Mouse (Mus musculus) embryonic facial prominence, embryonic 14.5 days (tissue): ENCODE measurements at regions not wholly inside any gene's neighbourhood (a gene's known extent, or its start where the extent isn't known, plus 50 kb on each side); places are given as distances from the start of the nearest gene placed in this dataset.

Experiments
- ATAC-seq: fragments of 200-750 bp; cut with Nextera tagmentation; 2 replicates; pipeline ENCODE4 v1.8.0; 2017; ENCODE audit warnings: low read depth, moderate number of reproducible peaks, moderate TSS enrichment
- DNase-seq: peaks from one replicate; pipeline ENCODE4 v3.0.0-alpha.2; 2015; ENCODE audit warnings: low spot score
- H3K27ac ChIP-seq: fragments of 300-500 bp; sonication (generic); replicated peaks from 2 replicates; pipeline ENCODE4 v1.5.1; 2014; ENCODE audit warnings: low read depth, mild to moderate bottlenecking, low read length, moderate library complexity
- H3K27me3 ChIP-seq: fragments of 300-500 bp; sonication (generic); replicated peaks from 2 replicates; pipeline ENCODE4 v1.6.1; 2014; ENCODE audit warnings: low read length; ENCODE audit not compliant: control insufficient read depth, insufficient read depth
- H3K36me3 ChIP-seq: fragments of 300-500 bp; sonication (generic); 2 replicates; pipeline ENCODE4 v1.6.1; 2014; ENCODE audit warnings: low read length, mixed read lengths; ENCODE audit not compliant: control insufficient read depth, insufficient read depth
- H3K4me1 ChIP-seq: fragments of 300-500 bp; sonication (generic); 2 replicates; pipeline ENCODE4 v1.6.1; 2014; ENCODE audit warnings: antibody characterized with exemption, low read length; ENCODE audit not compliant: control insufficient read depth, insufficient read depth
- H3K4me2 ChIP-seq: fragments of 300-500 bp; sonication (generic); 2 replicates; pipeline ENCODE4 v1.6.1; 2014; ENCODE audit warnings: low read depth, mild to moderate bottlenecking, low read length, moderate library complexity, mixed read lengths
- H3K4me3 ChIP-seq: fragments of 300-500 bp; sonication (generic); 2 replicates; pipeline ENCODE4 v1.5.1; 2014; ENCODE audit warnings: low read depth, mild to moderate bottlenecking, low read length
- H3K9ac ChIP-seq: fragments of 300-500 bp; sonication (generic); 2 replicates; pipeline ENCODE4 v1.6.1; 2014; ENCODE audit warnings: low read depth, mild to moderate bottlenecking, low read length, moderate library complexity, mixed read lengths
- H3K9me3 ChIP-seq: fragments of 300-500 bp; sonication (generic); 2 replicates; pipeline ENCODE4 v1.6.1; 2016; ENCODE audit warnings: low read length; ENCODE audit not compliant: control insufficient read depth
- WGBS: fragments of 180-500 bp; shearing (Covaris S2); extraction: QIAGEN DNeasy Blood & Tissue Kit; methylation state at CpG from one replicate; pipeline ENCODE4 v1.1.7; 2014; 5-methylcytosine and 5-hydroxymethylcytosine counted together

- Histone ChIP-seq H3K27ac (no peak overlapping the region), H3K4me3 (no peak overlapping the region), H3K4me2 (no peak overlapping the region), H3K9ac (no peak overlapping the region), H3K4me1 (no peaks in the 10 kb centered on the region), H3K9me3 (no peaks in the 10 kb centered on the region), H3K27me3 (no peaks in the 10 kb centered on the region), H3K36me3 (no peaks in the 10 kb centered on the region)
- DNase-seq = no peak
- whole genome bisulfite sequencing = 86% methylated on average over 4 of the region's 4 CpGs
- ATAC-seq = no peak
These were observed 127.8 kb downstream of the Cavin4 start for GRCm38 (mm10) chr4:48791096-48791495.

DNA sequence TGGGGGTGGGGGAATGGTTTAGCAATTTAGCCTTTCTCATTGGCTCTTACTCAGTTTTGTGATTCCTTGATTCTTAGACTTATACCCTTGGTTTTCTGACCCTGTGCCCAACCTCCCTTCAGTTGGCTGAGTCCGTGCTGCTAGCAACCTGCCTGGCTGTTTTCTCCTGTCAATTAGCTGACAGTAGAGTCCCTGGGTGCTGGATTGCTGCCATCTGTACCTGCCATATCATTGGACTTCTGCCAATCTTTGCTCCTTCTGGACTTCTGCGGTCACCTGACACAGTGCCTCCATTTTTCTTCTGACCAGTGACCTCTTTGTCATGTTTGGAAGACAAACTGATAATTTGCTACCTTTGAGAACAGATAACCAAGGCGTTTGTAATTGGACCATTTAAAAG, 140.5 kb downstream of the Cavin4 start:
- no peak for ATAC-seq
- Histone ChIP-seq H3K4me2 (no peak overlapping the region), H3K36me3 (no peaks in the 10 kb centered on the region), H3K4me1 (no peaks in the 10 kb centered on the region), H3K4me3 (no peak overlapping the region), H3K27me3 (no peaks in the 10 kb centered on the region), H3K27ac (no peak overlapping the region), H3K9me3 (no peaks in the 10 kb centered on the region), H3K9ac (no peak overlapping the region)
- WGBS = 71% methylated on average over 3 of the region's 3 CpGs
- DNase-seq = no peak

- H3K9ac ChIP-seq = no peak overlapping the region
- H3K4me2 ChIP-seq = no peak overlapping the region
- no peaks in the 10 kb centered on the region for H3K9me3 ChIP-seq
- H3K27me3 ChIP-seq = no peaks in the 10 kb centered on the region
- DNase-seq (no peak), ATAC-seq (no peak)
- H3K4me3 ChIP-seq = no peak overlapping the region
- WGBS = 83% methylated on average over 4 of the region's 4 CpGs
- no peak overlapping the region for H3K27ac ChIP-seq
- H3K36me3 ChIP-seq = no peaks in the 10 kb centered on the region
- H3K4me1 ChIP-seq = no peaks in the 10 kb centered on the region
These were observed 145.3 kb downstream of the Cavin4 start for GRCm38 (mm10) chr4:48808571-48808970.

- Histone ChIP-seq H3K27ac (no peak overlapping the region), H3K9ac (no peak overlapping the region), H3K4me2 (no peak overlapping the region), H3K27me3 (no peaks in the 10 kb centered on the region), H3K9me3 (no peaks in the 10 kb centered on the region), H3K36me3 (no peaks in the 10 kb centered on the region), H3K4me1 (no peaks in the 10 kb centered on the region), H3K4me3 (no peak overlapping the region)
- DNase-seq = no peak
- 60% methylated on average over 2 of the region's 2 CpGs for WGBS
- no peak for ATAC-seq
These were observed 170.4 kb downstream of the Cavin4 start for GRCm38 (mm10) chr4:48833718-48834117.

DNA sequence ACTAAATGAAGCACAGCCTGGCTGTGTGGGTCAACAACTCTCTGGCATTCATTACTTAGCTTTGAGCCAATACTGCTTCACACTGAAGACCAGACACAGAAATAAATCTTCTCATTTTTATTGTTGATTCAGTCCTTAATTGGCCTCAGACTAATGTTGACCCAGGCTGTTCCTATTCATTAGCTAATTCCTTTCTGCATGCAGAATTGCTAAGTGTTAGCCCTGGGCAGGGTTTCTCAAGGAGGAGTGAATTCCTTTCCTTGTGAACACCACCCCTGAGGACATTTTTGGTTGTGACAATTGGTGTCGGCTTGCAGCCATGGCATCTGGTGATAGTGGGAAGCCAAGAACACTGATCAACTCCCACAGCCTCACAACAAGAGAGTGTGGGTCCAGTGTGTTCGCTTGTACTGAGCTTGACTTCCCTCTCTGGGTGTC, 179.5 kb downstream of the Cavin4 start:
- H3K27ac ChIP-seq = no peak overlapping the region
- H3K4me1 ChIP-seq = no peaks in the 10 kb centered on the region
- H3K9me3 ChIP-seq = no peaks in the 10 kb centered on the region
- H3K4me2 ChIP-seq = no peak overlapping the region
- ATAC-seq (no peak), DNase-seq (peak; percentile 5)
- no peak overlapping the region for H3K9ac ChIP-seq
- 53% methylated on average over 2 of the region's 2 CpGs for WGBS
- no peaks in the 10 kb centered on the region for H3K36me3 ChIP-seq
- H3K4me3 ChIP-seq = no peak overlapping the region
- H3K27me3 ChIP-seq = no peaks in the 10 kb centered on the region

DNA sequence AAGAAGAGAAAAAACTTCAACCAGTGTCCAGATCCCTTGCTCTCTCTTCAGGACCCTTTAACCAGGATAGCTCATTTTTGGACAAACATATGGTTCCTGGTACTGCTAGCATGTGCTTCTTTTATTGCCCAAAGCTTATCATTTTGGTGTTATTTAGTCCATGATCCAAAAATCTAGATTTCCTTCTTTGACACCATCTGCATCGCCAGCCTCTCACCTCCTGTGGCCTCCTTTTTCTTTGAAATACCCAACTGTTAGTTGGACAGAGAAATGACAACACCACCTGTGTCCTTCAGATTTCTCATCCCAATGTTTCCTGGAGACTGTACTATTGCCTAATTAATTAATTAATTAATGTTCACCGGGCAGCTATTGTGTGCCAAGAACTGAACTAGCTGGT, 188.0 kb upstream of the Plppr1 start:
- H3K9ac ChIP-seq = no peak overlapping the region
- 86% methylated on average over 2 of the region's 2 CpGs for WGBS
- H3K27me3 ChIP-seq = no peaks in the 10 kb centered on the region
- no peaks in the 10 kb centered on the region for H3K4me1 ChIP-seq
- no peak overlapping the region for H3K4me3 ChIP-seq
- H3K36me3 ChIP-seq = no peaks in the 10 kb centered on the region
- ATAC-seq (no peak), DNase-seq (no peak)
- no peaks in the 10 kb centered on the region for H3K9me3 ChIP-seq
- no peak overlapping the region for H3K27ac ChIP-seq
- no peak overlapping the region for H3K4me2 ChIP-seq

DNA sequence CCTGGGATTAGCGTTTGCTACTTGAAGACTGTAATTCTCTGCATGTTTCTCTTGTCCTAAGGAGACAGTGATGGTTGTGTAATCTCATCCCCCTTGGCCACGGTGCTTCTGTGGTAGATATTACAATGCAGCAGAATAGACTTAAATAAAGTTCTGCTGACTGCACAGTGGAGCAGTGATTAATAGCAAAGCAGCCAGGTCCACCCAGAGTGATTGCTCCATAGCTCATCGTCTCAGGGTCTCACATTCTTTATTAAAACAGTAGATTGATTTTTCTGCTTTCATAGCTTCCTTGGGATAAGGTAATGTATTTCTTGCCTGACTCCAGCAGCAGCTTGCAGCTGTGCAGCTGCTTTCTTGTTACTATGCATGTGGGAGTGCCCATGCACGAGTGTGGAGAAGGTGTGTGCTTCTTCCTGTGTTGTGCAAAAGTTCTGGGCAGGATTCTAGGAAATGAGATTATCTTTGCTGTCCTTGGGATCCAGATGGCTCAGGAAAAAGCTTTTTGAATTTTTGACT, 169.9 kb upstream of the Plppr1 start:
- no peak for DNase-seq
- H3K36me3 ChIP-seq = no peaks in the 10 kb centered on the region
- 58% methylated on average over 4 of the region's 4 CpGs for WGBS
- H3K4me1 ChIP-seq = no peaks in the 10 kb centered on the region
- no peak overlapping the region for H3K9ac ChIP-seq
- H3K4me2 ChIP-seq = no peak overlapping the region
- no peak overlapping the region for H3K4me3 ChIP-seq
- H3K9me3 ChIP-seq = no peaks in the 10 kb centered on the region
- H3K27me3 ChIP-seq = no peaks in the 10 kb centered on the region
- no peak for ATAC-seq
- H3K27ac ChIP-seq = no peak overlapping the region

DNA sequence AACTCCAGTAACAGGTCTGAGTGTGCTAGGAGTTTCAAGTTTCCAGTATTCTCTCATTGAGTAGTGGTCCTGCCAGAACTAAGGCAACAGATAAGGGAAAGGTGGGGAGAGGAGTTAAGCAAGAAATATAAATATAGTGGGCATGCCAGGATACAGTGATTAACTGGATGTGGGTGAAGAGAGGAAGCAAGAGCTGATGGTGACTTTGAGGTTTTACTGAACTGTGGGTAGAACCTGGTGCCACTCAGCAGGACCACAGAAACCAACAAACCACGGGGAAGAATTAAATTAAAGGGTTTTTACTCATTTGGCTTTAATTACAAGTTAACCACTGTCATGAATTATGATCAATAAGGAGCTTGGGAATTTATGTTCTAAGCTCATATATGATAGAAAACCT, 154.5 kb upstream of the Plppr1 start:
- no peaks in the 10 kb centered on the region for H3K36me3 ChIP-seq
- H3K4me3 ChIP-seq = no peak overlapping the region
- no peaks in the 10 kb centered on the region for H3K9me3 ChIP-seq
- ATAC-seq (no peak), DNase-seq (no peak)
- WGBS = 37% methylated on average over 1 of the region's 1 CpGs
- H3K9ac ChIP-seq = no peak overlapping the region
- H3K27me3 ChIP-seq = no peaks in the 10 kb centered on the region
- H3K4me2 ChIP-seq = no peak overlapping the region
- no peak overlapping the region for H3K27ac ChIP-seq
- no peaks in the 10 kb centered on the region for H3K4me1 ChIP-seq

GRCm38 (mm10) chr4:48905196-48905867, 153.7 kb upstream of the Plppr1 start:
- Histone ChIP-seq H3K4me3 (no peak overlapping the region), H3K4me2 (no peak overlapping the region), H3K27me3 (no peaks in the 10 kb centered on the region), H3K9me3 (no peaks in the 10 kb centered on the region), H3K27ac (no peak overlapping the region), H3K4me1 (no peaks in the 10 kb centered on the region), H3K9ac (no peak overlapping the region), H3K36me3 (no peaks in the 10 kb centered on the region)
- WGBS = 58% methylated on average over 9 of the region's 9 CpGs
- no peak for ATAC-seq
- peak; percentile 12 for DNase-seq
